Comparison of ENCODE assay signal across 8 mouse cellular contexts in the genomic region with DNA sequence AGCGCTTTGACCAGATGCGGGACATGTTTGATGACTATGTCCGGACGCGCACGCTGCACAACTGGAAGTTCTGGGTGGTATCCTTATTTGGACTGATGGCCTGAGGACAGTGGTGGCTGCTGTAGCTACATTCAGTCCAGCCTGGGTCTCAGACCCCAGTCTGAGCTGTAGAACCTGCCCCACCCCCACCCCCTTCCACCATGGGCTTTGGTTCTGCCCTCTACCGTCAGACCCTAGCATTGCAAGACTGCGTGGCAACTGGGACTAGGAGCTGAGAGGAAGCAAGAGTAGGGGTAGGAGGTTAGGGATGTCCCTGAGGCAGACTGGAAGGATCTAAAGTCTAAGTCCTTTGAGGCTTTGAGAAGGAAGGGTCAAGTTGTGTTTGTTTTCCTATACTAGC. TPM values are rescaled to one million over a fixed set of nuclear protein-coding genes. Genes with fewer than 3 reads are reported as not detected.
DNase-seq lines count a peak whose midpoint lies in the region; ATAC-seq and TF ChIP-seq lines count a peak whose summit lies in the region.

No protein-coding gene starts in this region.

- 6% methylated on average over 8 of the region's 8 CpGs for WGBS in forebrain, embryonic 15.5 days
- WGBS in kidney, embryonic 15.5 days, result 4% methylated on average over 8 of the region's 8 CpGs
- WGBS in spleen, adult 2 months, result 8% methylated on average over 8 of the region's 8 CpGs

- H3K4me2 ChIP-seq in forebrain, embryonic 15.5 days (replicated peaks), result peak overlapping the region; percentile 27
- H3K4me2 ChIP-seq in kidney, embryonic 15.5 days, result peak overlapping the region; percentile 56

- H3K27me3 ChIP-seq in forebrain, embryonic 15.5 days, result peaks cover 29% of the 10 kb centered on the region
- H3K27me3 ChIP-seq in kidney, embryonic 15.5 days, result peaks cover 40% of the 10 kb centered on the region
- no peaks in the 10 kb centered on the region for H3K27me3 ChIP-seq in spleen, adult 2 months (ENCODE audit: control insufficient read depth, insufficient read depth, low read length)

- DNase-seq in kidney, adult 18-20 months, result peak; percentile 19
- DNase-seq in kidney, adult 9 months, result no peak
- peak; percentile 65 for DNase-seq in adrenal gland, postnatal 14 days
- peak; percentile 58 for DNase-seq in lung, postnatal 36 days
- peak in 1 of 2 experiments; percentile 52 for DNase-seq in spleen, adult 2 months (ENCODE audit: low read depth in 1 of 2, low spot score in 2 of 2)
- DNase-seq in left cerebral cortex, adult 8-10 months (ENCODE audit: low spot score in 2 of 2), result no peak

- no peak for TF ChIP-seq POLR2A in spleen, adult 2 months (IDR thresholded peaks at IDR 0.05; ENCODE audit: low read depth, low read length)

- H3K4me1 ChIP-seq in forebrain, embryonic 15.5 days, result peaks cover 9% of the 10 kb centered on the region; the same call in 1 of the 2 replicates
- H3K4me1 ChIP-seq in kidney, embryonic 15.5 days, result peaks cover 11% of the 10 kb centered on the region
- no peaks in the 10 kb centered on the region; the same call in 1 of the 2 replicates for H3K4me1 ChIP-seq in spleen, adult 2 months (ENCODE audit: control insufficient read depth, insufficient read depth, insufficient read length)

- TF ChIP-seq CTCF in spleen, adult 2 months (IDR thresholded peaks at IDR 0.05; ENCODE audit: extremely low read depth, insufficient read depth, insufficient read length, insufficient replicate concordance), result peak; percentile 36; the same call in 1 of the 2 replicates

- peak overlapping the region; percentile 9; the same call in 1 of the 2 replicates for H3K4me3 ChIP-seq in forebrain, embryonic 15.5 days
- peak overlapping the region; percentile 27 for H3K4me3 ChIP-seq in kidney, embryonic 15.5 days (replicated peaks)
- peak overlapping the region; percentile 23; the same call in 1 of the 2 replicates for H3K4me3 ChIP-seq in spleen, adult 2 months (ENCODE audit: extremely low read depth, insufficient read depth, insufficient read length)

- no peaks in the 10 kb centered on the region for H3K36me3 ChIP-seq in forebrain, embryonic 15.5 days
- no peaks in the 10 kb centered on the region for H3K36me3 ChIP-seq in kidney, embryonic 15.5 days
- H3K36me3 ChIP-seq in spleen, adult 2 months (ENCODE audit: control insufficient read depth, insufficient read depth, low read length), result no peaks in the 10 kb centered on the region

- no peak overlapping the region for H3K27ac ChIP-seq in forebrain, embryonic 15.5 days (replicated peaks)
- no peak overlapping the region for H3K27ac ChIP-seq in kidney, embryonic 15.5 days
- no peak overlapping the region for H3K27ac ChIP-seq in spleen, adult 2 months (ENCODE audit: insufficient read depth, low read length)

- no peaks in the 10 kb centered on the region for H3K9me3 ChIP-seq in forebrain, embryonic 15.5 days
- H3K9me3 ChIP-seq in kidney, embryonic 15.5 days (replicated peaks), result no peaks in the 10 kb centered on the region

- H3K9ac ChIP-seq in forebrain, embryonic 15.5 days (replicated peaks), result no peak overlapping the region
- no peak overlapping the region for H3K9ac ChIP-seq in kidney, embryonic 15.5 days

- no peak for ATAC-seq in forebrain, embryonic 15.5 days (replicated peaks)
- no peak for ATAC-seq in kidney, embryonic 15.5 days (replicated peaks; ENCODE audit: low FRiP score)

RNA-seq across cellular contexts. Expression of gene Tbl2, which starts 14.9 kb away (rescaled TPM):
- total RNA-seq in adrenal gland, postnatal 14 days (2021), result 26.5 and 26.6 TPM in 2 replicates
- polyA plus RNA-seq in forebrain, embryonic 15.5 days (2015; fragmentation: Nextera tagmentation; extraction: Ambion mirVana), result 16.8 and 17.5 TPM in 2 replicates
- 25.5 and 26.8 TPM in 2 replicates for polyA plus RNA-seq in kidney, embryonic 15.5 days (2015; fragmentation: Nextera tagmentation; extraction: Ambion mirVana)
- 6.1 and 7.2 TPM in 2 replicates for polyA plus RNA-seq in spleen, adult 2 months (2012; rRNA removed)
- total RNA-seq in left cerebral cortex, adult 8-10 months (2022), result 10 to 100 TPM; 22.9 to 28.7 (median 27.5) TPM

RNA-seq across cellular contexts. Expression of gene Bcl7b, which starts 33.5 kb away (rescaled TPM):
- 53.3 and 57.9 TPM in 2 replicates for total RNA-seq in adrenal gland, postnatal 14 days (2021)
- polyA plus RNA-seq in forebrain, embryonic 15.5 days (2015; fragmentation: Nextera tagmentation; extraction: Ambion mirVana), result 52.9 and 53.8 TPM in 2 replicates
- polyA plus RNA-seq in kidney, embryonic 15.5 days (2015; fragmentation: Nextera tagmentation; extraction: Ambion mirVana), result 52.9 and 53.2 TPM in 2 replicates
- 34.3 and 37.3 TPM in 2 replicates for polyA plus RNA-seq in spleen, adult 2 months (2012; rRNA removed)
- total RNA-seq in left cerebral cortex, adult 8-10 months (2022), result 10 to 100 TPM; 51.9 to 65.5 (median 57.1) TPM

RNA-seq across cellular contexts. Expression of gene Mlxipl, which starts 44.8 kb away (rescaled TPM):
- 80.7 and 81.6 TPM in 2 replicates for total RNA-seq in adrenal gland, postnatal 14 days (2021)
- polyA plus RNA-seq in forebrain, embryonic 15.5 days (2015; fragmentation: Nextera tagmentation; extraction: Ambion mirVana), result 1.1 and 1.4 TPM in 2 replicates
- polyA plus RNA-seq in kidney, embryonic 15.5 days (2015; fragmentation: Nextera tagmentation; extraction: Ambion mirVana), result 7.3 and 7.4 TPM in 2 replicates
- 0.70 and 1.2 TPM in 2 replicates for polyA plus RNA-seq in spleen, adult 2 months (2012; rRNA removed)
- 10 to 100 TPM in 1 of 4 experiments, 1 to 10 TPM in 3; 4.8 to 11.3 (median 7.4) TPM for total RNA-seq in left cerebral cortex, adult 8-10 months (2022)

RNA-seq across cellular contexts. Expression of gene Baz1b, which starts 52.5 kb away (rescaled TPM):
- total RNA-seq in adrenal gland, postnatal 14 days (2021), result 84.6 and 87.4 TPM in 2 replicates
- polyA plus RNA-seq in forebrain, embryonic 15.5 days (2015; fragmentation: Nextera tagmentation; extraction: Ambion mirVana), result 42.9 and 43.2 TPM in 2 replicates
- 40.4 and 42.3 TPM in 2 replicates for polyA plus RNA-seq in kidney, embryonic 15.5 days (2015; fragmentation: Nextera tagmentation; extraction: Ambion mirVana)
- polyA plus RNA-seq in spleen, adult 2 months (2012; rRNA removed), result 21.9 and 22.6 TPM in 2 replicates
- 10 to 100 TPM; 69.3 to 77.7 (median 73.6) TPM for total RNA-seq in left cerebral cortex, adult 8-10 months (2022)

RNA-seq across cellular contexts. Expression of gene Vps37d, which starts 56.5 kb away (rescaled TPM):
- total RNA-seq in adrenal gland, postnatal 14 days (2021), result 2.2 and 3.5 TPM in 2 replicates
- polyA plus RNA-seq in forebrain, embryonic 15.5 days (2015; fragmentation: Nextera tagmentation; extraction: Ambion mirVana), result 35.1 and 36.3 TPM in 2 replicates
- polyA plus RNA-seq in kidney, embryonic 15.5 days (2015; fragmentation: Nextera tagmentation; extraction: Ambion mirVana), result 9.2 and 10.9 TPM in 2 replicates
- 0.78 and 1.4 TPM in 2 replicates for polyA plus RNA-seq in spleen, adult 2 months (2012; rRNA removed)
- total RNA-seq in left cerebral cortex, adult 8-10 months (2022), result 10 to 100 TPM; 29.0 to 31.4 (median 29.7) TPM

Comparison
In these comparisons a context has a peak if more than half of its experiments do, and no peak if none do; other contexts are left out.
1. DNase-seq: peak in kidney, adult 18-20 months (single experiment), adrenal gland, postnatal 14 days (single experiment) and lung, postnatal 36 days (single experiment); none in kidney, adult 9 months (single experiment) and left cerebral cortex, adult 8-10 months (0 of 2).
2. Peak in every context shown above with its lines, with median percentiles within 50 percentile points of each other: H3K4me3 ChIP-seq.